Mouse (Mus musculus): ENCODE results near the gene Gpr33.

Gene Gpr33

GRCm38 (mm10) chr12:52027963-52028362 lies at the start of gene Gpr33:
Gene Gpr33 (minus strand): TSS chr12:52028063.
- in situ Hi-C loops (cut with MboI; ENCODE audit: low pct_unique_long_range_greater_than_20kb in 1 of 2, low sequenced_read_pairs in 2 of 2, unreplicated experiment in 1 of 2): loop anchor here in 1 of 2 experiments (25.0 kb wide), 1 partner anchor 584 kb away; no protein-coding TSS in a partner anchor

DNA sequence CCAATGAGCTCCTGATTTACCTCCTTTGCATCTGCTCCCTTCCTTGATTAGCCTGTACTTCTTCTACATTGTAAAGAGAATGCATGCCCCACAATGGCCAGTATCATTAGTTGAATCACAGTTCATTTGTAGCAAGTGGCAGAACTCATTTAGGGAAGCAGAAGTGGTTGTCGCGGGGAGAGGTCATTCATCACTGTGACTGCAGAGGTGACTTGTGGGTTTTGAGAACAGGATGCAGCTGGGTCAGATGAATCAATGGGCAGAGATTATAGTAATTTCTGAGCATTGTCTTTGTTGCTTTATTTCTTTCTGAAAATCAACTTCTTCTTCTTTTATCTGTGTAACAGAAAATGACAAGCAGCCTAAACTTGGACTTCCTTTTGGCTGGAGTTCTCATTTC lies 21.5 kb upstream of the Gpr33 start:
- in situ Hi-C loops (cut with MboI; ENCODE audit: low pct_unique_long_range_greater_than_20kb in 1 of 2, low sequenced_read_pairs in 2 of 2, unreplicated experiment in 1 of 2): loop anchor here in 1 of 2 experiments (25.0 kb wide), 1 partner anchor 563 kb away; no protein-coding TSS in a partner anchor

DNA sequence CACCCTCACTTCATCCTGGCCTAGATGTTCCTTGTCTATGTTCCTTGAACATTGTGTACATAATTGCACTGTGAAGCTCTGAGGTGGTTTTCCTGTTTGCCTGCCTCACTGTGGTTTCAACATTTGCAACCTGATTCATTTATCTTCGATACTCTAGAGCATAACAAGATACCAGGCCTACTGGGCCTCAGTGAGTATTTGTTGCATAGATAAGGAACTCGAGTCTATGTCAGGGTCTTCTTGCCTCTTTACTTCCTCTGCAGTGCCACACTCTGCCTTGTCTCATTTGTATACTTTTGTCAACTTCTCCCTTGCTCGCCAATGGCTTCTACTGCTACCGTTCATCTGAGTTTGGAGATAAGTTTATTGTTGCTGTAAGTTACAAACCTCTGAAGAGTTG lies 18.5 kb upstream of the Gpr33 start:
- in situ Hi-C loops (cut with MboI; ENCODE audit: low pct_unique_long_range_greater_than_20kb in 1 of 2, low sequenced_read_pairs in 2 of 2, unreplicated experiment in 1 of 2): loop anchor here in 1 of 2 experiments (25.0 kb wide), 1 partner anchor 566 kb away; no protein-coding TSS in a partner anchor

GRCm38 (mm10) chr12:52042818-52043336 lies 15.0 kb upstream of the Gpr33 start:
- in situ Hi-C loops (cut with MboI; ENCODE audit: low pct_unique_long_range_greater_than_20kb in 1 of 2, low sequenced_read_pairs in 2 of 2, unreplicated experiment in 1 of 2): loop anchor here in 1 of 2 experiments (25.0 kb wide), 1 partner anchor 569 kb away; no protein-coding TSS in a partner anchor

DNA sequence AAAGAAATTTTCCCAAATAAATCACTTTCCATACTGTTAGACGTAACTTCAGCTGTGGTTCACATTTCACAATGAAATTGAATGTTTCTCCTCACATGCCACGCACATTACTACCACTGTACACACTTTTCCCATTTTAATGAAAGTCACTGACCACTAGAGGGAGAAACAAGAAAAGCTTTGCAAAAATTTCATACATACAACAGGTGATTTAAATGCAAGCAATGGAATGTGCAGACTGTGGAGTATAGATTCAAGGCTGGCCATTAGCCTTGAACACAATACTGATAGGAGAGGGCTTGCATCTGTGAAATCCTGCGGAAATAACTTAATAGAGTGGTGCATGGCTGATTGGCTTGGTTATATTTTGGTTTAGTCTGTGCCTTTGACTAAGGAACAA lies 10.5 kb upstream of the Gpr33 start:
- in situ Hi-C loops (cut with MboI; ENCODE audit: low pct_unique_long_range_greater_than_20kb in 1 of 2, low sequenced_read_pairs in 2 of 2, unreplicated experiment in 1 of 2): loop anchor here in 1 of 2 experiments (25.0 kb wide), 1 partner anchor 574 kb away; no protein-coding TSS in a partner anchor

GRCm38 (mm10) chr12:52034956-52035355 lies 7.1 kb upstream of the Gpr33 start:
- in situ Hi-C loops (cut with MboI; ENCODE audit: low pct_unique_long_range_greater_than_20kb in 1 of 2, low sequenced_read_pairs in 2 of 2, unreplicated experiment in 1 of 2): loop anchor here in 1 of 2 experiments (25.0 kb wide), 1 partner anchor 577 kb away; no protein-coding TSS in a partner anchor

GRCm38 (mm10) chr12:52032276-52032675 lies 4.4 kb upstream of the Gpr33 start:
- in situ Hi-C loops (cut with MboI; ENCODE audit: low pct_unique_long_range_greater_than_20kb in 1 of 2, low sequenced_read_pairs in 2 of 2, unreplicated experiment in 1 of 2): loop anchor here in 1 of 2 experiments (25.0 kb wide), 1 partner anchor 580 kb away; no protein-coding TSS in a partner anchor

DNA sequence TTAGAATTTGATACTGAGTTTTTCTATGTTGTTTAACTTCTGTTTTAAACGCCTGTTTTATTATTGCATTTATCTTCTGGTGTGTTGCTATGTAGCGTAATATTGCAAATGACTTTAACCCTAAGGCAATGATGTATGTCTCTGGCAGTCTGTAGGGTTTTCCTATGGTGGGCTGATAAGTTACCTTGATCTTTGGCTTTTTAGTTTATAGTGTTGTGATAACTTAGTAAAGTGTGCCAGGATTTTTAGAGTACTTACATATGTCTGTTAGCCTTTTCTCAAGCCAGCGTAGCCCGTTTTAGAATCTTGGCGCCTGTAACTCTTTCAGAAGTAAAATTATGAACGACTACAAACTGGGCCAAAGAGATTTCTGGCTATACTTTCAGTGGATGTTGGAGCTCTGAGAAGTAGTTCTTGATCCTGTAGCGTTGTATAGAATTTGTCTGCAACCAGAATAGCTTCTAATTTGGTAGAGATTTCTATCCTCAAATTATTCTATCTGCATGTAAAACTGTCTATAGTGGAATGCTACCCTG lies 13.3 kb downstream of the Gpr33 start:
- in situ Hi-C loops (cut with MboI; ENCODE audit: low pct_unique_long_range_greater_than_20kb in 1 of 2, low sequenced_read_pairs in 2 of 2, unreplicated experiment in 1 of 2): no loop called here

GRCm38 (mm10) chr12:52014044-52014443 lies 13.8 kb downstream of the Gpr33 start:
- in situ Hi-C loops (cut with MboI; ENCODE audit: low pct_unique_long_range_greater_than_20kb in 1 of 2, low sequenced_read_pairs in 2 of 2, unreplicated experiment in 1 of 2): no loop called here

- in situ Hi-C loops (cut with MboI; ENCODE audit: low pct_unique_long_range_greater_than_20kb in 1 of 2, low sequenced_read_pairs in 2 of 2, unreplicated experiment in 1 of 2): no loop called here
Observed at GRCm38 (mm10) chr12:52013274-52013673, 14.6 kb downstream of the Gpr33 start.

GRCm38 (mm10) chr12:52012159-52012558 lies 15.7 kb downstream of the Gpr33 start:
- in situ Hi-C loops (cut with MboI; ENCODE audit: low pct_unique_long_range_greater_than_20kb in 1 of 2, low sequenced_read_pairs in 2 of 2, unreplicated experiment in 1 of 2): no loop called here

DNA sequence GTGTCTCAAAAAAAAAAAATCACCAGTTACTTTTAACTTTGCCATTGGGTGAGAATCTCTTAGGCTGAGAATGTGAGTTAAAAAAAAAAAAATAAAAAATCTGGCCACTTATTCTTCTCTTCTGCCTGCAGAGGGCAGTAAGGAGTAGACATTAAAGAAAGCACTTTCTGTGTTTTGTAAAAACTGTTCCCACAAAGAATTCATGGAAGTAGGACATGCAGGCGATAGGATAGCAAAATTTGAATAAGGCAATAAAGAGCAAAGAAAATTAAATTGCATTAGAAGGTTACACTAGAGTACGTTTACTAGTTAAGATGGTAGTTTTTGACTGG lies 17.3 kb downstream of the Gpr33 start:
- in situ Hi-C loops (cut with MboI; ENCODE audit: low pct_unique_long_range_greater_than_20kb in 1 of 2, low sequenced_read_pairs in 2 of 2, unreplicated experiment in 1 of 2): no loop called here

DNA sequence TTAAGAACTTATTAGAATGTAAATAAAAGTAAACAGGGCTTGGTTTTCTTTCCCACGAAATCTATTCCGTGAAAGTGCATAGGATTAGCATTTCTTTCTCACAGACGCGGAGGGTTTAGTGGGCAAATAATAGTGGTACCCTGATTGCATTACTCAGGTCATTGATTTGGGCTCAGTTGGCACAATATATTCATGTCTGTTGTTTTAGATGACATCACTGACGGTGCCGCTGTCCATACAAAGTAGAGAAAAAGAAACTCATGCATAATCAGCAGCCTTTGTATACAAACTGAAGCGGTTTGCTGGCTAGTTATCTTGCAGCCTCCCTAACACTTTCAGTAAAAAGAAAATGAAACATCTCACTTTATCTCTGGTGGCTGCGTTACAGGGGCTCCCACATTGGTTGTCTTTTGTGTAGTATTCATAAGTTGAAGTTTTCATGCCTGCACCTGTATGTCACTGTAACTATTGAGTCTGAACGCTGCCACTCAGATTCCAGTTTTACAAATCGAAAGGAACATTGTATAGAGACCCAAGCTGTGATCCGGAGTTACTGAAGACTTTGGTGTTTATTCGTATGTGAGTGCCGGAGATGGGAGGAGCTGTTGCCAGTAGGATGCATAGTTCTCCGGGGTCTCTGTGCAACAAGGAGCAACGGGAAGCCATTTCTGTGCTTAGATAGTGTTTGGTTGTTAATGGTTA lies 17.8 kb downstream of the Gpr33 start:
- in situ Hi-C loops (cut with MboI; ENCODE audit: low pct_unique_long_range_greater_than_20kb in 1 of 2, low sequenced_read_pairs in 2 of 2, unreplicated experiment in 1 of 2): no loop called here

- in situ Hi-C loops (cut with MboI; ENCODE audit: low pct_unique_long_range_greater_than_20kb in 1 of 2, low sequenced_read_pairs in 2 of 2, unreplicated experiment in 1 of 2): no loop called here
Observed at GRCm38 (mm10) chr12:52006633-52006994, 21.2 kb downstream of the Gpr33 start.

DNA sequence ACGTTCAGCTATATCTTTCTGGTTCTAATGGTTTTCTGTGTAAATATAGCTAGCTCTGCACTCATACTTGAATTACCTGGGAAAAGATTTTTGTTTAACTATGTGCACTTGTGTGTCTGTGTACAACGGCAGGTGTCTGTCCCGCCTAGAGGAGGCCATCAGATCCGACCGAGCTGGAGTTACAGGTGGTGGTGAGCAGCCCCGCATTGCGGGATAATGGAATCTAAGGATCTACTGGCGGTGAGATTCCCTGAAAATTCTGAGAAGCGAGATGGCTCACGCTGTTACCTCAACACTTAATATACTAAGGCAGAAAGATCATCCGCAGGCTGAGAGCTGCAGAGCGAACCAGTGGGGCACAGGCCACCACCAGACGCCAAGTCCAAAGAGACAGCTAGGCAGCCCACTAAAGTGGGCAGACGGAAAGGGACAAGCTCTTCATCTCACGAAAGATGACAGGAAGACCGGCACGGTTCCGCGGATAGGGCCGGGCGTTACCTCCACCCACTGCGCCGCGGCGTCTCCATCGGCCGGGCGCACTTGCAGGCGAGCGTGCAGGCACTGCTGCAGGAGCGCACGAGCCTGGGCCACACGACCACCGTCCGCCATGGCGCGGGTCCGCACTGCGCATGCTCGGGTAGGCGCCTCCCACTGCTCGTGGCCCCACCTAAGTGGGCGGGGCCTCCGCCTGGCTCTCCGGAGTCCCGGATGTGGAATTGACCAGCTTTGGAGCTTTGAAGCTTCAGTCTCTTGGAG lies 21.8 kb downstream of the Gpr33 start, which contains the start of gene Dtd2:
Gene Dtd2, minus strand, starts transcription at position 625 of the 756 bp plus-strand sequence.
- in situ Hi-C loops (cut with MboI; ENCODE audit: low pct_unique_long_range_greater_than_20kb in 1 of 2, low sequenced_read_pairs in 2 of 2, unreplicated experiment in 1 of 2): no loop called here

GRCm38 (mm10) chr12:52002746-52003145 lies 25.1 kb downstream of the Gpr33 start:
- in situ Hi-C loops (cut with MboI; ENCODE audit: low pct_unique_long_range_greater_than_20kb in 1 of 2, low sequenced_read_pairs in 2 of 2, unreplicated experiment in 1 of 2): no loop called here

DNA sequence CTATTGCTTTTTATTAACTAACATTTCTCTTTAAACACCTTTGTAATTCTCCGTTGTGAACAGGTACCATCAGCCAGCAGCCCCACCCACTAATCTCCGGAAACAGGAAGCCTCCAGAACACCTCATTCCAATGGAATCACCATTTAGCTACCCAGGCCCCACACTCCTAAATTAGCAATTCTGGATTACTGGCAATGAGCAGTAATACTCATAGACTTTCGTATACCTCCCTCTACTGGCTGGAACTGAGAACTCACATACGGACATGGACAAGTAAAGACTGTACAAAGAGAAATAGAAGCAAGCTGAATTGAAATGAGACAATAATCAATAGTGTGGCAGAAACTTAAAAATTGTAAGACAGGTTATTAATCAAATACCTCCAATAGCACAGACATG lies 26.3 kb downstream of the Gpr33 start:
- in situ Hi-C loops (cut with MboI; ENCODE audit: low pct_unique_long_range_greater_than_20kb in 1 of 2, low sequenced_read_pairs in 2 of 2, unreplicated experiment in 1 of 2): no loop called here

DNA sequence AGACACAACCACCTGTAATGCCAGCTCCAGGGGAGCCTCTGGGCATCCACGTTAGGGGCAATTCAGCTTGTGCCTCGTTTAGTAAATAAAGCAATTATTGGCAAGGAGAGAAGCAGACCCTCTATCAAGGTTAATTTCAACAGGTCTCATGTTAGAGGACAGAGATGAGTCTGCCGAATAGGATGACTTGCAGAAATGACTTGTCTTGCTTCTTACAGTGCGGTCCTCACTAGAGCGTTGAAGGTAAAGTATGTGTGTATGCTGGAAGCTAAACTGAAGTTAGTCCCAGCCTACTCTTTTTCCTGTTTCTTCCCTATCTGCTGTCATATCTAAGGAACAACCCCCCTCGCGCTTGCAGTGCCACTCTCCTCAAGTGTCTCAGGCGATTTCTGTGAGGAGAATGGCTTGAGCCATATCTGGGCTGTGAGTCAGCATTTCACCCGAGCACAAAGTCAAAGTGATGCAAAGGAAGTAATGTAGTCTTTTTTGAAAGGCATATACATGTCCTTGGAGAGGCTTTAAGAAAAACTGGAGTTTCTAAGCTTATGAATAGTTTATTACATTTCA lies 29.4 kb downstream of the Gpr33 start:
- in situ Hi-C loops (cut with MboI; ENCODE audit: low pct_unique_long_range_greater_than_20kb in 1 of 2, low sequenced_read_pairs in 2 of 2, unreplicated experiment in 1 of 2): no loop called here
